Mouse (Mus musculus): ENCODE measurements around the gene Tril.

The Tril gene

GRCm38 (mm10) chr6:53820486-53820985 is at the start of gene Tril:
Gene Tril, minus strand, starts transcription at chr6:53820830.
- DNase-seq (ENCODE audit: low read depth, low spot score) = peak; percentile 77

- DNase-seq (ENCODE audit: low read depth, low spot score) = no peak
These were observed 42.4 kb upstream of the Tril start for GRCm38 (mm10) chr6:53863011-53863410.

GRCm38 (mm10) chr6:53859106-53859505 is 38.5 kb upstream of the Tril start:
- no peak for DNase-seq (ENCODE audit: low read depth, low spot score)

GRCm38 (mm10) chr6:53857822-53858221 is 37.2 kb upstream of the Tril start:
- DNase-seq (ENCODE audit: low read depth, low spot score) = no peak

GRCm38 (mm10) chr6:53856775-53857174 is 36.1 kb upstream of the Tril start:
- no peak for DNase-seq (ENCODE audit: low read depth, low spot score)

GRCm38 (mm10) chr6:53854971-53855856 is 34.6 kb upstream of the Tril start:
- DNase-seq (ENCODE audit: low read depth, low spot score) = no peak

GRCm38 (mm10) chr6:53854226-53854625 is 33.6 kb upstream of the Tril start:
- no peak for DNase-seq (ENCODE audit: low read depth, low spot score)

GRCm38 (mm10) chr6:53853546-53853945 is 32.9 kb upstream of the Tril start:
- DNase-seq (ENCODE audit: low read depth, low spot score) = no peak

- peak; percentile 78 for DNase-seq (ENCODE audit: low read depth, low spot score)
These were observed 24.0 kb upstream of the Tril start for GRCm38 (mm10) chr6:53844626-53845025.

GRCm38 (mm10) chr6:53825213-53825612 is 4.6 kb upstream of the Tril start:
- no peak for DNase-seq (ENCODE audit: low read depth, low spot score)

- peak; percentile 26 for DNase-seq (ENCODE audit: low read depth, low spot score)
These were observed 441 bp upstream of the Tril start for GRCm38 (mm10) chr6:53821041-53821501.

- peak; percentile 76 for DNase-seq (ENCODE audit: low read depth, low spot score)
These were observed 707 bp downstream of the Tril start for GRCm38 (mm10) chr6:53819761-53820485.

- DNase-seq (ENCODE audit: low read depth, low spot score) = peak; percentile 78
These were observed 1.6 kb downstream of the Tril start for GRCm38 (mm10) chr6:53818732-53819661.

- DNase-seq (ENCODE audit: low read depth, low spot score) = peak; percentile 76
These were observed 2.3 kb downstream of the Tril start for GRCm38 (mm10) chr6:53818264-53818731.

GRCm38 (mm10) chr6:53817763-53818174 is 2.9 kb downstream of the Tril start:
- DNase-seq (ENCODE audit: low read depth, low spot score) = peak; percentile 40

GRCm38 (mm10) chr6:53816661-53817060 is 4.0 kb downstream of the Tril start:
- no peak for DNase-seq (ENCODE audit: low read depth, low spot score)

GRCm38 (mm10) chr6:53815691-53816090 is 4.9 kb downstream of the Tril start:
- no peak for DNase-seq (ENCODE audit: low read depth, low spot score)

- no peak for DNase-seq (ENCODE audit: low read depth, low spot score)
These were observed 6.4 kb downstream of the Tril start for GRCm38 (mm10) chr6:53814214-53814613.

- DNase-seq (ENCODE audit: low read depth, low spot score) = no peak
These were observed 8.4 kb downstream of the Tril start for GRCm38 (mm10) chr6:53812242-53812641.

GRCm38 (mm10) chr6:53808801-53809200 is 11.8 kb downstream of the Tril start:
- DNase-seq (ENCODE audit: low read depth, low spot score) = no peak

GRCm38 (mm10) chr6:53807185-53807584 is 13.4 kb downstream of the Tril start:
- DNase-seq (ENCODE audit: low read depth, low spot score) = peak; percentile 43

All from R1 (cell line).